8 mouse cellular contexts compared by ENCODE assay signal in the genomic region with DNA sequence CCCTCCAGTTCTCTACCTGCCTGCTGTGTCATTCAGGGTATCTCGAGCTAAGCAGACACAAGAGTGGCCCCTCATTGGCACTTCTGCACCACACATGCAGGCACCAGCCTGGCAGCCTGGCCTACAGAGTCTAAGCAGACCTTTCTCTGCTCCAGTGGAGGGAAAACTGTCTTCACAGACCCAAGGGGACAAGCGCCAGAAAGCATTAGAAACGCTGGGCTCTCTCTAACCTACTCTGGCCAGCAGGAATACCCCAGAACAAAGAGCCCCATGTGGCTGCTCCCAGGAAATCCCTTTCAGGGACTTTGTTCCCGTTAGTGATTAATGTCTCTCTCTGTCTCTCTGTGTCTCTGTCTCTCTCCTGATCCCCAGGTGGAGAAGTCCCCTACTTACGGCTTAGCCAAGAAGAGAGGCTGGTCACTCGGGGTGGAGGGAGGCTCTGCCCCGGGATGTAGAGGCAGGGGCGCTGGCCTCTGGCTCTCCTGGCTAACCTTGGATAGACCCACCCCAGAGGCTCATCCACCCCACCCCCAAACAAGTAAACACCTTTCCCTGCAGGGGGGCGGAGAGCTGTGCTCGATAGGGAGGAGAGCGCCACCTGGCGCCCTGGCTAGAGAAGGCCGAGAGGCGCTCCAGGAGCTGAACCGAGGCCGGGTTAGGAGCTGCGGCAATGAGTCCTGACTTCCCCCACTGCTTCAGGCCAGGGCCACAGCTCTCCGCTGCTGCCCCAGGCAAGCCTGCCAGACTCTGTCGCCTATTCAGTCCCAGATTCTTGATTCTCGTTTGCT. TPM values are rescaled to one million over a fixed set of nuclear protein-coding genes. Genes with fewer than 3 reads are reported as not detected.
DNase-seq lines count a peak whose midpoint lies in the region; ATAC-seq and TF ChIP-seq lines count a peak whose summit lies in the region.

No protein-coding gene starts in this region.

- H3K27me3 ChIP-seq in forebrain, postnatal 0 days (ENCODE audit: insufficient read depth, low read length) = no peaks in the 10 kb centered on the region
- peaks cover 26% of the 10 kb centered on the region for H3K27me3 ChIP-seq in liver, postnatal 0 days (ENCODE audit: insufficient read depth, low read length)
- no peaks in the 10 kb centered on the region; the same call in 1 of the 2 replicates for H3K27me3 ChIP-seq in thymus, adult 2 months (ENCODE audit: control insufficient read depth, insufficient read depth, low read length)

- H3K4me1 ChIP-seq in forebrain, postnatal 0 days (ENCODE audit: insufficient read depth) = peaks cover 22% of the 10 kb centered on the region
- H3K4me1 ChIP-seq in liver, postnatal 0 days (ENCODE audit: insufficient read depth) = no peaks in the 10 kb centered on the region
- peaks cover 81% of the 10 kb centered on the region for H3K4me1 ChIP-seq in olfactory bulb, adult 2 months (ENCODE audit: control insufficient read depth, insufficient read depth, low read length)
- H3K4me1 ChIP-seq in thymus, adult 2 months (replicated peaks; ENCODE audit: control insufficient read depth, insufficient read depth, low read length) = no peaks in the 10 kb centered on the region

- 0 out of 2 replicates have a peak, but pooled peaks have one; percentile 9 for TF ChIP-seq POLR2A in olfactory bulb, adult 2 months (IDR thresholded peaks at IDR 0.05; ENCODE audit: insufficient read depth, low read depth, low read length)
- no peak for TF ChIP-seq POLR2A in thymus, adult 2 months (IDR thresholded peaks at IDR 0.05; ENCODE audit: control insufficient read depth, extremely low read depth, insufficient read depth, low read length, poor library complexity)

- 6% methylated on average over 18 of the region's 20 CpGs for WGBS in forebrain, postnatal 0 days
- 8% methylated on average over 19 of the region's 20 CpGs for WGBS in liver, postnatal 0 days (ENCODE audit: insufficient replicate concordance)
- WGBS in olfactory bulb, adult 2 months = 3% methylated on average over 20 of the region's 20 CpGs
- WGBS in thymus, adult 2 months = 13% methylated on average over 20 of the region's 20 CpGs

- H3K36me3 ChIP-seq in forebrain, postnatal 0 days (ENCODE audit: insufficient read depth) = no peaks in the 10 kb centered on the region; the same call in 1 of the 2 replicates
- no peaks in the 10 kb centered on the region for H3K36me3 ChIP-seq in liver, postnatal 0 days (replicated peaks; ENCODE audit: insufficient read depth, low read length)
- H3K36me3 ChIP-seq in thymus, adult 2 months (ENCODE audit: control insufficient read depth, insufficient read depth, low read length) = no peaks in the 10 kb centered on the region

- peak; percentile 90 for DNase-seq in ES-CJ7 (ENCODE audit: low read depth, low spot score)
- DNase-seq in cerebellum, adult 18-20 months = peak; percentile 95 to 97
- peak; percentile 91 for DNase-seq in forebrain, postnatal 0 days
- DNase-seq in heart, postnatal 25 days (ENCODE audit: low spot score) = peak; percentile 28
- peak; percentile 90 for DNase-seq in layer of hippocampus, adult 11-12 months (ENCODE audit: low spot score)
- DNase-seq in liver, postnatal 0 days = peak; percentile 75
- peak; percentile 38 for DNase-seq in thymus, adult 2 months

- H3K4me2 ChIP-seq in forebrain, postnatal 0 days (ENCODE audit: low read depth) = peak overlapping the region; percentile 63
- H3K4me2 ChIP-seq in liver, postnatal 0 days (ENCODE audit: low read depth, low read length) = no peak overlapping the region

- no peak overlapping the region for H3K4me3 ChIP-seq in forebrain, postnatal 0 days (ENCODE audit: low read depth, low read length)
- H3K4me3 ChIP-seq in liver, postnatal 0 days (ENCODE audit: low read depth, low read length) = no peak overlapping the region
- peak overlapping the region; percentile 46 for H3K4me3 ChIP-seq in olfactory bulb, adult 2 months (ENCODE audit: insufficient read depth, low read depth, low read length)
- H3K4me3 ChIP-seq in thymus, adult 2 months (ENCODE audit: control insufficient read depth, insufficient read depth, low read length) = no peak overlapping the region

- intact Hi-C loops in heart, postnatal 25 days (cut with DNase I) = loop anchor here (1.0 kb wide), 1 partner anchor 66 kb away; no protein-coding TSS in a partner anchor

- TF ChIP-seq CTCF in forebrain, postnatal 0 days (IDR thresholded peaks at IDR 0.05; ENCODE audit: low read depth) = peak; percentile 89
- peak; percentile 71 for TF ChIP-seq CTCF in liver, postnatal 0 days (IDR thresholded peaks at IDR 0.05; ENCODE audit: low read depth)
- peak; percentile 94 for TF ChIP-seq CTCF in olfactory bulb, adult 2 months (IDR thresholded peaks at IDR 0.05; ENCODE audit: insufficient read depth, low read depth, low read length)
- TF ChIP-seq CTCF in thymus, adult 2 months (IDR thresholded peaks at IDR 0.05; ENCODE audit: borderline replicate concordance, control insufficient read depth, extremely low read depth, insufficient read depth, low read length, poor library complexity) = peak; percentile 79

- H3K27ac ChIP-seq in forebrain, postnatal 0 days (ENCODE audit: low read depth, low read length) = peak overlapping the region; percentile 90
- H3K27ac ChIP-seq in liver, postnatal 0 days (ENCODE audit: low read depth) = no peak overlapping the region
- peak overlapping the region; percentile 99 for H3K27ac ChIP-seq in olfactory bulb, adult 2 months (ENCODE audit: insufficient read depth, low read depth, low read length)
- no peak overlapping the region for H3K27ac ChIP-seq in thymus, adult 2 months (ENCODE audit: control insufficient read depth, insufficient read depth, low read length)

- TF ChIP-seq EP300 in liver, postnatal 0 days (IDR thresholded peaks at IDR 0.05; ENCODE audit: low read depth) = no peak

- no peaks in the 10 kb centered on the region for H3K9me3 ChIP-seq in forebrain, postnatal 0 days (ENCODE audit: low read length)
- H3K9me3 ChIP-seq in liver, postnatal 0 days (ENCODE audit: low read length) = no peaks in the 10 kb centered on the region; the same call in 1 of the 2 replicates

- peak; percentile 30 for ATAC-seq in forebrain, postnatal 0 days
- no peak; the same call in 1 of the 2 replicates for ATAC-seq in liver, postnatal 0 days

- peak overlapping the region; percentile 35; the same call in 1 of the 2 replicates for H3K9ac ChIP-seq in forebrain, postnatal 0 days
- no peak overlapping the region for H3K9ac ChIP-seq in liver, postnatal 0 days (replicated peaks)

RNA-seq across cellular contexts. Expression of a gene that starts 49.9 kb away (rescaled TPM):
- not detected in 2 replicates for total RNA-seq in forebrain, postnatal 0 days (2014; rRNA removed)
- polyA plus RNA-seq in forebrain, postnatal 0 days (2015; fragmentation: Nextera tagmentation; extraction: Ambion mirVana) = not detected in 2 replicates
- total RNA-seq in heart, postnatal 25 days (2021) = not detected
- not detected in 2 replicates for polyA plus RNA-seq in liver, postnatal 0 days (2015; fragmentation: Nextera tagmentation; extraction: Ambion mirVana)
- polyA plus RNA-seq in olfactory bulb, adult 2 months (2012; ENCODE audit: insufficient read depth, insufficient read length, low replicate concordance, missing spikeins) = not detected in 2 replicates
- not detected in 2 replicates for polyA plus RNA-seq in thymus, adult 2 months (2012; rRNA removed)

Comparison
In these comparisons a context has a peak if more than half of its experiments do, and no peak if none do; other contexts are left out.
1. DNase-seq: peak in every context shown above with its lines; median percentile 96 in cerebellum, adult 18-20 months; 91 in forebrain, postnatal 0 days; 90 in ES-CJ7; 90 in layer of hippocampus, adult 11-12 months; 75 in liver, postnatal 0 days; 38 in thymus, adult 2 months; 28 in heart, postnatal 25 days.
2. H3K27ac ChIP-seq: peak in forebrain, postnatal 0 days (single experiment) and olfactory bulb, adult 2 months (single experiment); none in liver, postnatal 0 days (single experiment) and thymus, adult 2 months (single experiment).
3. Peak in every context shown above with its lines, with median percentiles within 50 percentile points of each other: CTCF ChIP-seq.